Mouse (Mus musculus): ENCODE data around the gene Zfp617. TPM values are rescaled to one million over a fixed set of nuclear protein-coding genes. Genes with fewer than 3 reads are reported as not detected.
"Not testable (repeated sequence)": the region's sequence is repeated elsewhere in the genome, so short reads cannot be mapped to it uniquely, and the experiment has no call there.

Zfp617 gene
- total RNA-seq, 1 experiment from 2014 or later = 12.6 TPM

GRCm38 (mm10) chr8:71948624-71949023 lies 40.2 kb downstream of the Zfp617 start:
- no peak for ATAC-seq (replicated peaks in 1 of 2; ENCODE audit: insufficient read depth in 1 of 2, low FRiP score in 2 of 2, low TSS enrichment in 1 of 2, low read depth in 1 of 2, poor library complexity in 2 of 2, severe bottlenecking in 2 of 2)

GRCm38 (mm10) chr8:71950482-71951221 lies 42.2 kb downstream of the Zfp617 start, which contains the start of gene Zfp961:
TSS of gene Zfp961 (plus strand) at chr8:71951038.
- ATAC-seq (replicated peaks in 1 of 2; ENCODE audit: insufficient read depth in 1 of 2, low FRiP score in 2 of 2, low TSS enrichment in 1 of 2, low read depth in 1 of 2, poor library complexity in 2 of 2, severe bottlenecking in 2 of 2) = peak; percentile 99 to 100

GRCm38 (mm10) chr8:71951436-71952161 lies 43.2 kb downstream of the Zfp617 start:
- ATAC-seq (replicated peaks in 1 of 2; ENCODE audit: insufficient read depth in 1 of 2, low FRiP score in 2 of 2, low TSS enrichment in 1 of 2, low read depth in 1 of 2, poor library complexity in 2 of 2, severe bottlenecking in 2 of 2) = no peak

- no peak for ATAC-seq (replicated peaks in 1 of 2; ENCODE audit: insufficient read depth in 1 of 2, low FRiP score in 2 of 2, low TSS enrichment in 1 of 2, low read depth in 1 of 2, poor library complexity in 2 of 2, severe bottlenecking in 2 of 2)
These were observed 44.1 kb downstream of the Zfp617 start for GRCm38 (mm10) chr8:71952489-71952888.

GRCm38 (mm10) chr8:71952961-71953700 lies 44.7 kb downstream of the Zfp617 start:
- ATAC-seq (replicated peaks in 1 of 2; ENCODE audit: insufficient read depth in 1 of 2, low FRiP score in 2 of 2, low TSS enrichment in 1 of 2, low read depth in 1 of 2, poor library complexity in 2 of 2, severe bottlenecking in 2 of 2) = not testable (repeated sequence)

- no peak for ATAC-seq (replicated peaks in 1 of 2; ENCODE audit: insufficient read depth in 1 of 2, low FRiP score in 2 of 2, low TSS enrichment in 1 of 2, low read depth in 1 of 2, poor library complexity in 2 of 2, severe bottlenecking in 2 of 2)
These were observed 46.2 kb downstream of the Zfp617 start for GRCm38 (mm10) chr8:71954666-71955065.

- no peak for ATAC-seq (replicated peaks in 1 of 2; ENCODE audit: insufficient read depth in 1 of 2, low FRiP score in 2 of 2, low TSS enrichment in 1 of 2, low read depth in 1 of 2, poor library complexity in 2 of 2, severe bottlenecking in 2 of 2)
These were observed 52.0 kb downstream of the Zfp617 start for GRCm38 (mm10) chr8:71960483-71960882.

GRCm38 (mm10) chr8:71961796-71962195 lies 53.4 kb downstream of the Zfp617 start:
- no peak for ATAC-seq (replicated peaks in 1 of 2; ENCODE audit: insufficient read depth in 1 of 2, low FRiP score in 2 of 2, low TSS enrichment in 1 of 2, low read depth in 1 of 2, poor library complexity in 2 of 2, severe bottlenecking in 2 of 2)

- no peak for ATAC-seq (replicated peaks in 1 of 2; ENCODE audit: insufficient read depth in 1 of 2, low FRiP score in 2 of 2, low TSS enrichment in 1 of 2, low read depth in 1 of 2, poor library complexity in 2 of 2, severe bottlenecking in 2 of 2)
These were observed 55.6 kb downstream of the Zfp617 start for GRCm38 (mm10) chr8:71964051-71964450.

- no peak for ATAC-seq (replicated peaks in 1 of 2; ENCODE audit: insufficient read depth in 1 of 2, low FRiP score in 2 of 2, low TSS enrichment in 1 of 2, low read depth in 1 of 2, poor library complexity in 2 of 2, severe bottlenecking in 2 of 2)
These were observed 56.7 kb downstream of the Zfp617 start for GRCm38 (mm10) chr8:71965166-71965565.

- no peak for ATAC-seq (replicated peaks in 1 of 2; ENCODE audit: insufficient read depth in 1 of 2, low FRiP score in 2 of 2, low TSS enrichment in 1 of 2, low read depth in 1 of 2, poor library complexity in 2 of 2, severe bottlenecking in 2 of 2)
These were observed 58.0 kb downstream of the Zfp617 start for GRCm38 (mm10) chr8:71966411-71966810.

GRCm38 (mm10) chr8:71967261-71967660 lies 58.8 kb downstream of the Zfp617 start:
- ATAC-seq (replicated peaks in 1 of 2; ENCODE audit: insufficient read depth in 1 of 2, low FRiP score in 2 of 2, low TSS enrichment in 1 of 2, low read depth in 1 of 2, poor library complexity in 2 of 2, severe bottlenecking in 2 of 2) = no peak

- ATAC-seq (replicated peaks in 1 of 2; ENCODE audit: insufficient read depth in 1 of 2, low FRiP score in 2 of 2, low TSS enrichment in 1 of 2, low read depth in 1 of 2, poor library complexity in 2 of 2, severe bottlenecking in 2 of 2) = no peak
These were observed 59.7 kb downstream of the Zfp617 start for GRCm38 (mm10) chr8:71968100-71968499.

GRCm38 (mm10) chr8:71968636-71969035 lies 60.2 kb downstream of the Zfp617 start:
- no peak for ATAC-seq (replicated peaks in 1 of 2; ENCODE audit: insufficient read depth in 1 of 2, low FRiP score in 2 of 2, low TSS enrichment in 1 of 2, low read depth in 1 of 2, poor library complexity in 2 of 2, severe bottlenecking in 2 of 2)

- ATAC-seq (replicated peaks in 1 of 2; ENCODE audit: insufficient read depth in 1 of 2, low FRiP score in 2 of 2, low TSS enrichment in 1 of 2, low read depth in 1 of 2, poor library complexity in 2 of 2, severe bottlenecking in 2 of 2) = peak; percentile 45 to 53; a peak in 1 of 4 replicates
These were observed 63.5 kb downstream of the Zfp617 start for GRCm38 (mm10) chr8:71971945-71972344.

- ATAC-seq (replicated peaks in 1 of 2; ENCODE audit: insufficient read depth in 1 of 2, low FRiP score in 2 of 2, low TSS enrichment in 1 of 2, low read depth in 1 of 2, poor library complexity in 2 of 2, severe bottlenecking in 2 of 2) = no peak
These were observed 65.8 kb downstream of the Zfp617 start for GRCm38 (mm10) chr8:71974211-71974610.

- peak; percentile 27 to 42; a peak in 2 of 4 replicates for ATAC-seq (replicated peaks in 1 of 2; ENCODE audit: insufficient read depth in 1 of 2, low FRiP score in 2 of 2, low TSS enrichment in 1 of 2, low read depth in 1 of 2, poor library complexity in 2 of 2, severe bottlenecking in 2 of 2)
These were observed 72.6 kb downstream of the Zfp617 start for GRCm38 (mm10) chr8:71981032-71981431.

GRCm38 (mm10) chr8:71981456-71981855 lies 73.0 kb downstream of the Zfp617 start:
- ATAC-seq (replicated peaks in 1 of 2; ENCODE audit: insufficient read depth in 1 of 2, low FRiP score in 2 of 2, low TSS enrichment in 1 of 2, low read depth in 1 of 2, poor library complexity in 2 of 2, severe bottlenecking in 2 of 2) = no peak
